Mouse (Mus musculus): ENCODE data around the gene Zfp574. TPM values are rescaled to one million over a fixed set of nuclear protein-coding genes. Genes with fewer than 3 reads are reported as not detected.
"Not testable (repeated sequence)": the region's sequence is repeated elsewhere in the genome, so short reads cannot be mapped to it uniquely, and the experiment has no call there.

Gene Zfp574
- 15.4 and 23.0 TPM in 2 replicates for polyA plus RNA-seq (2015; fragmentation: Nextera tagmentation; extraction: Ambion mirVana)

- peak within 1 kb of the TSS; percentile 73 for H3K4me3 ChIP-seq
- peak within 1 kb of the TSS; percentile 81 for H3K27ac ChIP-seq
- peaks cover 8% of the 10 kb centered on the region; the same call in 1 of the 2 replicates for H3K36me3 ChIP-seq
- no peaks in the 10 kb centered on the region for H3K9me3 ChIP-seq (replicated peaks)
- no peaks in the 10 kb centered on the region for H3K27me3 ChIP-seq
- whole genome bisulfite sequencing, result 2% methylated on average over 25 of the region's 28 CpGs
- peak within 1 kb of the TSS; percentile 93 for H3K4me2 ChIP-seq
- ATAC-seq (replicated peaks; ENCODE audit: insufficient number of reproducible peaks, insufficient read depth, low FRiP score, low read depth), result no peak
- H3K4me1 ChIP-seq (replicated peaks), result peaks cover 41% of the 10 kb centered on the region
- peak within 1 kb of the TSS; percentile 75 for H3K9ac ChIP-seq
Observed at GRCm38 (mm10) chr7:25071979-25072715, at the start of gene Zfp574, which contains the start of gene Grik5. TSS of gene Zfp574 (plus strand) at chr7:25072567. TSS of gene Grik5 (minus strand) at chr7:25072346.

GRCm38 (mm10) chr7:25025855-25026439 is 46.4 kb upstream of the Zfp574 start:
- Histone ChIP-seq H3K27ac (no peak overlapping the region), H3K36me3 (peaks cover 8% of the 10 kb centered on the region), H3K9me3 (replicated peaks) (no peaks in the 10 kb centered on the region), H3K4me1 (replicated peaks) (peaks cover 7% of the 10 kb centered on the region), H3K27me3 (no peaks in the 10 kb centered on the region), H3K4me2 (no peak overlapping the region), H3K9ac (no peak overlapping the region), H3K4me3 (no peak overlapping the region)
- ATAC-seq (replicated peaks; ENCODE audit: insufficient number of reproducible peaks, insufficient read depth, low FRiP score, low read depth), result 0 out of 2 replicates have a peak, but pooled peaks have one; percentile 20
- 55% methylated on average over 10 of the region's 10 CpGs for WGBS

GRCm38 (mm10) chr7:25026452-25026851 is 45.9 kb upstream of the Zfp574 start:
- H3K9ac ChIP-seq, result no peak overlapping the region
- peaks cover 7% of the 10 kb centered on the region for H3K4me1 ChIP-seq (replicated peaks)
- H3K36me3 ChIP-seq, result peaks cover 8% of the 10 kb centered on the region
- H3K4me3 ChIP-seq, result no peak overlapping the region
- 39% methylated on average over 7 of the region's 7 CpGs for WGBS
- ATAC-seq (replicated peaks; ENCODE audit: insufficient number of reproducible peaks, insufficient read depth, low FRiP score, low read depth), result no peak
- H3K27ac ChIP-seq, result no peak overlapping the region
- no peaks in the 10 kb centered on the region for H3K9me3 ChIP-seq (replicated peaks)
- no peaks in the 10 kb centered on the region for H3K27me3 ChIP-seq
- H3K4me2 ChIP-seq, result no peak overlapping the region

GRCm38 (mm10) chr7:25030032-25030753 is 42.2 kb upstream of the Zfp574 start:
- no peak overlapping the region for H3K27ac ChIP-seq
- WGBS, result 31% methylated on average over 5 of the region's 5 CpGs
- H3K36me3 ChIP-seq, result peaks cover 5% of the 10 kb centered on the region
- H3K4me1 ChIP-seq (replicated peaks), result peaks cover 7% of the 10 kb centered on the region
- H3K4me3 ChIP-seq, result no peak overlapping the region
- no peaks in the 10 kb centered on the region for H3K9me3 ChIP-seq (replicated peaks)
- H3K27me3 ChIP-seq, result no peaks in the 10 kb centered on the region
- no peak for ATAC-seq (replicated peaks; ENCODE audit: insufficient number of reproducible peaks, insufficient read depth, low FRiP score, low read depth)
- H3K9ac ChIP-seq, result no peak overlapping the region
- H3K4me2 ChIP-seq, result no peak overlapping the region

GRCm38 (mm10) chr7:25031528-25031927 is 40.8 kb upstream of the Zfp574 start:
- H3K27me3 ChIP-seq, result no peaks in the 10 kb centered on the region
- no peaks in the 10 kb centered on the region for H3K9me3 ChIP-seq (replicated peaks)
- no peak overlapping the region for H3K4me2 ChIP-seq
- no peak overlapping the region for H3K4me3 ChIP-seq
- 64% methylated on average over 3 of the region's 3 CpGs for WGBS
- peaks cover 6% of the 10 kb centered on the region; the same call in 1 of the 2 replicates for H3K4me1 ChIP-seq (replicated peaks)
- H3K36me3 ChIP-seq, result peaks cover 13% of the 10 kb centered on the region
- H3K9ac ChIP-seq, result no peak overlapping the region
- no peak overlapping the region for H3K27ac ChIP-seq
- no peak for ATAC-seq (replicated peaks; ENCODE audit: insufficient number of reproducible peaks, insufficient read depth, low FRiP score, low read depth)

GRCm38 (mm10) chr7:25034796-25035195 is 37.6 kb upstream of the Zfp574 start:
- peaks cover 12% of the 10 kb centered on the region; the same call in 1 of the 2 replicates for H3K36me3 ChIP-seq
- H3K27ac ChIP-seq, result no peak overlapping the region
- ATAC-seq (replicated peaks; ENCODE audit: insufficient number of reproducible peaks, insufficient read depth, low FRiP score, low read depth), result no peak
- no peak overlapping the region for H3K9ac ChIP-seq
- no peak overlapping the region for H3K4me2 ChIP-seq
- H3K4me1 ChIP-seq (replicated peaks), result peaks cover 6% of the 10 kb centered on the region; the same call in 1 of the 2 replicates
- no peaks in the 10 kb centered on the region for H3K9me3 ChIP-seq (replicated peaks)
- 89% methylated on average over 4 of the region's 4 CpGs for WGBS
- H3K4me3 ChIP-seq, result no peak overlapping the region
- no peaks in the 10 kb centered on the region for H3K27me3 ChIP-seq

- WGBS, result 48% methylated on average over 7 of the region's 7 CpGs
- ATAC-seq (replicated peaks; ENCODE audit: insufficient number of reproducible peaks, insufficient read depth, low FRiP score, low read depth), result no peak
- Histone ChIP-seq H3K9me3 (replicated peaks) (no peaks in the 10 kb centered on the region), H3K27me3 (no peaks in the 10 kb centered on the region), H3K9ac (no peak overlapping the region), H3K36me3 (peaks cover 12% of the 10 kb centered on the region; the same call in 1 of the 2 replicates), H3K4me2 (no peak overlapping the region), H3K4me3 (no peak overlapping the region), H3K4me1 (replicated peaks) (peaks cover 6% of the 10 kb centered on the region; the same call in 1 of the 2 replicates), H3K27ac (no peak overlapping the region)
Observed at GRCm38 (mm10) chr7:25035916-25036315, 36.5 kb upstream of the Zfp574 start.

GRCm38 (mm10) chr7:25041921-25042320 is 30.4 kb upstream of the Zfp574 start:
- Histone ChIP-seq H3K4me2 (no peak overlapping the region), H3K27ac (no peak overlapping the region), H3K4me3 (no peak overlapping the region), H3K36me3 (peaks cover 15% of the 10 kb centered on the region; the same call in 1 of the 2 replicates), H3K9me3 (replicated peaks) (no peaks in the 10 kb centered on the region), H3K4me1 (replicated peaks) (0 out of 2 replicates have a peak, but pooled peaks cover 2% of the 10 kb centered on the region), H3K9ac (no peak overlapping the region), H3K27me3 (no peaks in the 10 kb centered on the region)
- WGBS, result 87% methylated on average over 12 of the region's 12 CpGs
- ATAC-seq (replicated peaks; ENCODE audit: insufficient number of reproducible peaks, insufficient read depth, low FRiP score, low read depth), result no peak

GRCm38 (mm10) chr7:25044599-25044998 is 27.8 kb upstream of the Zfp574 start:
- not testable (repeated sequence) for H3K9me3 ChIP-seq (replicated peaks); H3K27me3 ChIP-seq; ATAC-seq (replicated peaks; ENCODE audit: insufficient number of reproducible peaks, insufficient read depth, low FRiP score, low read depth); H3K27ac ChIP-seq; H3K4me2 ChIP-seq; H3K9ac ChIP-seq; H3K4me3 ChIP-seq; H3K4me1 ChIP-seq (replicated peaks)
- H3K36me3 ChIP-seq, result peaks cover 14% of the 10 kb centered on the region; the same call in 1 of the 2 replicates
- WGBS, result 94% methylated on average over 7 of the region's 7 CpGs

GRCm38 (mm10) chr7:25047363-25047762 is 25.0 kb upstream of the Zfp574 start:
- no peaks in the 10 kb centered on the region for H3K27me3 ChIP-seq
- no peaks in the 10 kb centered on the region for H3K9me3 ChIP-seq (replicated peaks)
- no peak overlapping the region for H3K4me2 ChIP-seq
- 78% methylated on average over 8 of the region's 8 CpGs for WGBS
- H3K9ac ChIP-seq, result no peak overlapping the region
- no peak for ATAC-seq (replicated peaks; ENCODE audit: insufficient number of reproducible peaks, insufficient read depth, low FRiP score, low read depth)
- peaks cover 8% of the 10 kb centered on the region; the same call in 1 of the 2 replicates for H3K4me1 ChIP-seq (replicated peaks)
- H3K27ac ChIP-seq, result no peak overlapping the region
- no peak overlapping the region for H3K4me3 ChIP-seq
- H3K36me3 ChIP-seq, result peaks cover 14% of the 10 kb centered on the region; the same call in 1 of the 2 replicates

Data from heart, embryonic 15.5 days (tissue).